Mouse (Mus musculus): Measurements from ENCODE around the gene Usp20. TPM values are rescaled to one million over a fixed set of nuclear protein-coding genes. Genes with fewer than 3 reads are reported as not detected.
"Not testable (repeated sequence)": the region's sequence is repeated elsewhere in the genome, so short reads cannot be mapped to it uniquely, and the experiment has no call there.

Gene Usp20
- polyA plus RNA-seq (2015; fragmentation: Nextera tagmentation; extraction: Ambion mirVana): 34.6 and 35.2 TPM in 2 replicates

DNA sequence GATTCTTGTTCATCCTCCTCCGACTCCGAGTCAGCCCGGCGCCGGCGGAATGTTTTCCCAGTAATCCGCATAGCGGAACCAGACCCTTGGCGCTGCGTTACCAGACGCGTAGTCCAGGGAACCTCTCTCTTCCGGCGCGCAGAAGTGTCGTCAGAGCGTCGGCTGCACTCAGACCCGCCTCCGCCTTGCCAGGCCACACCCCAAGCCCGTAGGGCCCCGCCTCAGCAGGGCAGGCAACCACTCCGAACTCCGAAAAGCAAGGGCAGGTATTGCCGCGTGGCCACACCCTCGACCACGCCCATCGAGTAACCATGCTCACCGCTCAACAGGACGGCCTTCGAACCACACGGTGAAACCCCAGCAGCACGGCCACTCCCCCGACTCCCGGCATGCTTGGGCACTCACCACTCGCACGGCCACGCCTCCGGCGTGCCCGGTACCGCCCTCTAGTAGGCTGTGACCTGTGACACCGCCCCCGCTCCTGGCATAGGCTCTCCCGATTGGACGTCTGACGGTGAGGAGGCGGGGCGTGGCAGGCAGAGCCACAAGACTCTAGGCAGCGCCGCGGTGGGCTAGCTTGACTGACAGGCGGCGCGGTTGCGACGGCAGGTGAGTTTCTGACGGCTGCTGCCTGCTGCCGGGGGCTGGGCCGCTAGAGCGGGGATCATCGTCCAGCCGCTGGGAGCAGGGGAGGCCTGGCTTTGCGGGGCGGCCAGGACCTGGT is at the start of gene Usp20, which contains the start of gene BC005624:
TSS of gene Usp20 (plus strand) at position 490 of the 724 bp plus-strand sequence.
TSS of gene BC005624 (minus strand) at position 412 of the 724 bp plus-strand sequence.
- peak within 1 kb of the TSS; percentile 57 for H3K27ac ChIP-seq
- under 1% methylated on average over 54 of the region's 66 CpGs for WGBS
- peak within 1 kb of the TSS; percentile 80 for H3K4me2 ChIP-seq
- peak; percentile 98 for ATAC-seq
- H3K36me3 ChIP-seq (ENCODE audit: poor library complexity, severe bottlenecking): peaks cover 31% of the 10 kb centered on the region
- H3K27me3 ChIP-seq: no peaks in the 10 kb centered on the region
- peak within 1 kb of the TSS; percentile 77 for H3K9ac ChIP-seq
- H3K4me1 ChIP-seq: peaks cover 25% of the 10 kb centered on the region
- H3K4me3 ChIP-seq: peak within 1 kb of the TSS; percentile 83
- no peaks in the 10 kb centered on the region for H3K9me3 ChIP-seq (replicated peaks)

DNA sequence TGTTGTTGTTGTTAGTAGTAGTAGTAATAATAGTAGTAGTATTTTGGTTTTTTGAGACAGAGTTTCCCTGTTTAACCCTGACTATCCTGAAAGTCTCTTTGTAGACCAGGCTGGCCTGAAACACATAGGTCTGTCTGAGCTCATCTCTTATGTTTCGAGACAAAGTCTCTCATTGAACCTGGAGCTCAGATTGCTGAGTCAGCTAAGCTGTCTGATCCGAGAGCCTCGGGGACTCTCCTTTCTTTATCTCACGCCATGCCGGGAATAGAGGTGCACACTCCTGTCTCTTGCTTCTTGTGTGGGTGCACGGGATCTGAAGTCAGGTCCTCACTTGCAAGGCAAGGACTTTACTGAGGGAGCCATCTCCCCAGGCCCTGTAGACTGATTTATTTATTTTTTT is 49.0 kb upstream of the Usp20 start:
- WGBS: 57% methylated on average over 6 of the region's 6 CpGs
- Histone ChIP-seq H3K4me2 (no peak overlapping the region), H3K27ac (no peak overlapping the region), H3K9me3 (replicated peaks) (no peaks in the 10 kb centered on the region), H3K4me1 (peaks cover 13% of the 10 kb centered on the region), H3K36me3 (ENCODE audit: poor library complexity, severe bottlenecking) (no peaks in the 10 kb centered on the region), H3K4me3 (no peak overlapping the region), H3K27me3 (no peaks in the 10 kb centered on the region), H3K9ac (no peak overlapping the region)
- no peak for ATAC-seq

DNA sequence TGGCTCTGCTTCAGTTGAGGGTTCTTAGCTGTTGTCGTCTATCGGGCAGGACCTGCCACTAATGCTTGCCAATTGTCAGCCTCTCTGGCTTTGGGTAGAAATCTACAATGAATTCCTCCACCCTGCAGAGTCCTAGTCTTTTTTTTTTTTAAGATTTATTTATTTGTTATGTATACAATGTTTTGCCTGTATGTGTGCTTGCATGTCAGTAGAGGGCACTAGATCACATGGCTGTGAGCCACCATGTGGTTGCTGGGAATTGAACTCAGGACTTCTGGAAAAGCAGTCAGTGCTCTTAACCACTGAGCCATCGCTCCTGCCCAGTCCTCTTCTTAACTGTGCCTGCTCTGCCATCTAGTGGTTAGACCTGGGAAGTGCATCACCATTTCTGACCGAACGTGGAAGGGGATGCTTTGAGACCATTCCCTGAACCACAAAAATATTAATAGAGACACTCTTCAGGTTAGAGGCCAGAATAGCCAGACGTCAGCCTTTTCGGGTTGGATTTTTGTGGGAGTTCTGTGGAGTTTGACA is 48.1 kb upstream of the Usp20 start:
- Histone ChIP-seq H3K9me3 (replicated peaks) (no peaks in the 10 kb centered on the region), H3K4me1 (peaks cover 9% of the 10 kb centered on the region), H3K9ac (no peak overlapping the region), H3K36me3 (ENCODE audit: poor library complexity, severe bottlenecking) (no peaks in the 10 kb centered on the region), H3K27ac (no peak overlapping the region), H3K4me3 (no peak overlapping the region), H3K4me2 (no peak overlapping the region), H3K27me3 (no peaks in the 10 kb centered on the region)
- 0 out of 2 replicates have a peak, but pooled peaks have one; percentile 41 for ATAC-seq
- 26% methylated on average over 7 of the region's 7 CpGs for WGBS

DNA sequence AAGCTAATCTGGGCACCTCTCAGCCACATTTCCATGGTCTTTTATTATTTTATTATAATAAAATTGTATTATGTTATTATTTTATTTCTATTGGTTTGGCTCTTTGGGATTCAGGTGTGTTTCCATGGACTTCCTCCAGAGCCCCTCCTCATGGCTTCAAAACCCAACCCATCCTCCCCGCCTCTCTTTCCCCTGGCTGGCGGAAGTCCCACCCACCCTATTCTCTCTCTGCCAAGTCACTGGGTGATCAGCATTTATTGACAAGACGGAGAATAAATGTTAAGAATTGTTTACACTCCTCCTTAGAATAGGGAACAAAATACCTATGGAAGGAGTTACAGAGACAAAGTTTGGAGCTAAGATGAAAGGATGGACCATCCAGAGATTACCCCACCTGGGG is 45.3 kb upstream of the Usp20 start:
- H3K4me1 ChIP-seq: no peaks in the 10 kb centered on the region
- 78% methylated on average over 3 of the region's 3 CpGs for WGBS
- no peak for ATAC-seq

GRCm38 (mm10) chr2:30937731-30938130 is 44.3 kb upstream of the Usp20 start:
- Histone ChIP-seq H3K4me3 (no peak overlapping the region), H3K9me3 (replicated peaks) (no peaks in the 10 kb centered on the region), H3K27ac (no peak overlapping the region), H3K4me2 (no peak overlapping the region), H3K27me3 (no peaks in the 10 kb centered on the region), H3K4me1 (no peaks in the 10 kb centered on the region), H3K9ac (no peak overlapping the region), H3K36me3 (ENCODE audit: poor library complexity, severe bottlenecking) (no peaks in the 10 kb centered on the region)
- no peak for ATAC-seq
- 89% methylated on average over 8 of the region's 8 CpGs for WGBS

More for the DNA sequence above, 45.3 kb upstream of the Usp20 start:
- Histone ChIP-seq H3K27ac (no peak overlapping the region), H3K4me2 (no peak overlapping the region), H3K4me3 (no peak overlapping the region), H3K9me3 (replicated peaks) (no peaks in the 10 kb centered on the region), H3K27me3 (no peaks in the 10 kb centered on the region), H3K36me3 (ENCODE audit: poor library complexity, severe bottlenecking) (no peaks in the 10 kb centered on the region), H3K9ac (no peak overlapping the region)

- Histone ChIP-seq H3K27ac (no peak overlapping the region), H3K27me3 (no peaks in the 10 kb centered on the region), H3K4me1 (no peaks in the 10 kb centered on the region), H3K4me3 (no peak overlapping the region), H3K9me3 (replicated peaks) (no peaks in the 10 kb centered on the region), H3K4me2 (no peak overlapping the region), H3K9ac (no peak overlapping the region), H3K36me3 (ENCODE audit: poor library complexity, severe bottlenecking) (no peaks in the 10 kb centered on the region)
- WGBS: 43% methylated on average over 4 of the region's 4 CpGs
- ATAC-seq: no peak
Measured at GRCm38 (mm10) chr2:30938574-30938991, 43.5 kb upstream of the Usp20 start.

GRCm38 (mm10) chr2:30941586-30941985 is 40.5 kb upstream of the Usp20 start:
- H3K9me3 ChIP-seq (replicated peaks): no peaks in the 10 kb centered on the region
- no peak overlapping the region for H3K4me2 ChIP-seq
- no peak overlapping the region for H3K27ac ChIP-seq
- 88% methylated on average over 5 of the region's 5 CpGs for WGBS
- H3K4me3 ChIP-seq: no peak overlapping the region
- H3K4me1 ChIP-seq: no peaks in the 10 kb centered on the region
- H3K9ac ChIP-seq: no peak overlapping the region
- no peak for ATAC-seq
- no peaks in the 10 kb centered on the region for H3K36me3 ChIP-seq (ENCODE audit: poor library complexity, severe bottlenecking)
- H3K27me3 ChIP-seq: no peaks in the 10 kb centered on the region

- H3K27ac ChIP-seq; ATAC-seq; H3K4me1 ChIP-seq; H3K9me3 ChIP-seq (replicated peaks); H3K27me3 ChIP-seq; H3K4me2 ChIP-seq; H3K9ac ChIP-seq; H3K4me3 ChIP-seq; H3K36me3 ChIP-seq (ENCODE audit: poor library complexity, severe bottlenecking): not testable (repeated sequence)
- WGBS: 50% methylated on average over 7 of the region's 7 CpGs
Measured at GRCm38 (mm10) chr2:30942116-30942515, 40.0 kb upstream of the Usp20 start.

DNA sequence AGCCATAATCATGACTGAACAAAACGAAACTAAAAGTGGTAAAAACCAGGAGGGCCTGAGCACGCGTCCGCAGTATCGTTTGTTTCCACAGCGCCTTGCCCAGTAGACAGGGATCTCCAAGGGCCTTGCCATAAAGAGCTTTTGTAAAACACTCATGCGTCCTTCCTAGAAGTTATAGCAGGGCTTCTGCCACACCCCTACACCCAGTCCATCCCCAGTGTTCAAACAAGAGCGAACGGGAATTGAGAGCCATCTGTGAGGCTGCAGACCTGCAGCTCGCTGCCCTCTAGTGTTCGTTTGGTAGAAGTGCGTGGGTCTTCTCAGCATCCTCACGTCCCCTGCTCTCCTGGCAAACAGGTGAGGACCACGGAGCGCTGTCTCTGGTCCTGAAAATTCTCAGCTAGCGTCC is 39.5 kb upstream of the Usp20 start:
- no peak overlapping the region for H3K27ac ChIP-seq
- peak; percentile 68 for ATAC-seq
- H3K4me1 ChIP-seq: no peaks in the 10 kb centered on the region
- no peaks in the 10 kb centered on the region for H3K36me3 ChIP-seq (ENCODE audit: poor library complexity, severe bottlenecking)
- peak overlapping the region; percentile 50 for H3K4me2 ChIP-seq
- H3K4me3 ChIP-seq: peak overlapping the region; percentile 25
- H3K27me3 ChIP-seq: no peaks in the 10 kb centered on the region
- H3K9me3 ChIP-seq (replicated peaks): no peaks in the 10 kb centered on the region
- 30% methylated on average over 16 of the region's 16 CpGs for WGBS
- H3K9ac ChIP-seq: no peak overlapping the region; the same call in 1 of the 2 replicates

GRCm38 (mm10) chr2:30952457-30952823 is 29.6 kb upstream of the Usp20 start:
- peak overlapping the region; percentile 90 for H3K9ac ChIP-seq
- peaks cover 27% of the 10 kb centered on the region for H3K4me1 ChIP-seq
- WGBS: 29% methylated on average over 5 of the region's 5 CpGs
- peak overlapping the region; percentile 86 for H3K27ac ChIP-seq
- H3K36me3 ChIP-seq (ENCODE audit: poor library complexity, severe bottlenecking): peaks cover 25% of the 10 kb centered on the region
- H3K4me2 ChIP-seq: peak overlapping the region; percentile 90
- H3K9me3 ChIP-seq (replicated peaks): no peaks in the 10 kb centered on the region
- peak; percentile 52; the same call in 1 of the 2 replicates for ATAC-seq
- peak overlapping the region; percentile 87 for H3K4me3 ChIP-seq
- H3K27me3 ChIP-seq: no peaks in the 10 kb centered on the region

- Histone ChIP-seq H3K27me3 (no peaks in the 10 kb centered on the region), H3K27ac (peak within 1 kb of the TSS; percentile 86), H3K4me3 (peak within 1 kb of the TSS; percentile 87), H3K4me2 (peak within 1 kb of the TSS; percentile 90), H3K9ac (peak within 1 kb of the TSS; percentile 90), H3K9me3 (replicated peaks) (no peaks in the 10 kb centered on the region), H3K4me1 (peaks cover 27% of the 10 kb centered on the region), H3K36me3 (ENCODE audit: poor library complexity, severe bottlenecking) (peaks cover 30% of the 10 kb centered on the region)
- peak; percentile 95 for ATAC-seq
- under 1% methylated on average over 60 of the region's 60 CpGs for WGBS
Measured at GRCm38 (mm10) chr2:30952824-30953490, 29.1 kb upstream of the Usp20 start, which contains the start of gene Tor1b. Gene Tor1b (plus strand): TSS chr2:30952959.

- ATAC-seq: no peak
- Histone ChIP-seq H3K36me3 (ENCODE audit: poor library complexity, severe bottlenecking) (peaks cover 48% of the 10 kb centered on the region), H3K9ac (peak overlapping the region; percentile 90; the same call in 1 of the 2 replicates), H3K4me1 (peaks cover 27% of the 10 kb centered on the region), H3K4me2 (peak overlapping the region; percentile 90), H3K27me3 (no peaks in the 10 kb centered on the region), H3K4me3 (0 out of 2 replicates have a peak overlapping the region, but pooled peaks have one; percentile 87), H3K27ac (no peak overlapping the region), H3K9me3 (replicated peaks) (no peaks in the 10 kb centered on the region)
- WGBS: 83% methylated on average over 6 of the region's 6 CpGs
Measured at GRCm38 (mm10) chr2:30954797-30955196, 27.3 kb upstream of the Usp20 start.

Measured in forebrain, embryonic 13.5 days (tissue).